Mouse (Mus musculus) layer of hippocampus, adult 2 months (tissue): ENCODE data around the gene Opn1sw. TPM values are rescaled to one million over a fixed set of nuclear protein-coding genes. Genes with fewer than 3 reads are reported as not detected.

ENCODE experiments used
- DNase-seq, 2 experiments: peaks; one replicate each; pipeline ENCODE4 v3.0.0; 2022; ENCODE audit warnings: low spot score in 2 of 2
- H3K27ac ChIP-seq: fragments of 200-600 bp; 2 replicates; pipeline ENCODE4 v1.8.1; 2022
- H3K4me3 ChIP-seq: fragments of 200-600 bp; 2 replicates; pipeline ENCODE4 v1.8.1; 2022; ENCODE audit warnings: mild to moderate bottlenecking
- CTCF ChIP-seq: fragments of 200-600 bp; conservative IDR thresholded peaks from 2 replicates; pipeline ENCODE4 v1.8.1; 2022; ENCODE audit warnings: antibody characterized with exemption, mild to moderate bottlenecking, moderate library complexity
- long read RNA-seq, 2 experiments: library from polyadenylated mRNA; stranded (forward); transcript quantifications; one replicate each; pipeline ENCODE4 v2.0.0; 2021; ENCODE audit warnings: borderline mapping rate in 2 of 2
- total RNA-seq, 2 experiments: library from RNA; stranded (reverse); gene quantifications; 2 replicates each; pipeline ENCODE4 v1.2.3; 2021

Gene Opn1sw
- not detected for total RNA-seq
- long read RNA-seq, experiment 1, result 0 reads
- long read RNA-seq, experiment 2, result 0 reads

DNA sequence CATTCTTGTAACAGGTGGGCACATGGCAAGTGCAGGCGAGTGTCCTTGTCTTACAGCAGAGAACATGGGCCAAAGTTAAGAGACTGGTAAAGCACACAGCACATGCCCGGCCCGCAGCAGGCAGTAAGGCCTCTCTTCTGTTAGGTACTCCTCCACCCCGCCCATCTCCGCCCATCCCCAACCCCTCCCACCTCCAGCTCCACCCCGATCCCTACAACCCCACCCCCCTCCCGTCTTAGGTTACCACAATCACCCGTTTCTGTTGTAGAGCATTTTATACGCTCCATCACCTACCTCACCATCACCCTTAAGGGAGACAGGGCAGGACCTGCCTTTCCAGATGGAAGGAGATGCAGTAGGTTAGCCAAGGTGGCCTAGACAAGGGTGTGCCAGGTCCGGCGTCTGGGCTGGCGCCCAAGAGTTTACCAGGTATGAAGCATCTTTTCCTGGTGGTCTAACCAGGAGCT is at the start of gene Opn1sw:
Gene Opn1sw, minus strand, starts transcription at position 417 of the 467 bp plus-strand sequence.
- no peak for DNase-seq
- no peak within 1 kb of the TSS for H3K4me3 ChIP-seq
- TF ChIP-seq CTCF, result no peak
- no peak within 1 kb of the TSS for H3K27ac ChIP-seq

DNA sequence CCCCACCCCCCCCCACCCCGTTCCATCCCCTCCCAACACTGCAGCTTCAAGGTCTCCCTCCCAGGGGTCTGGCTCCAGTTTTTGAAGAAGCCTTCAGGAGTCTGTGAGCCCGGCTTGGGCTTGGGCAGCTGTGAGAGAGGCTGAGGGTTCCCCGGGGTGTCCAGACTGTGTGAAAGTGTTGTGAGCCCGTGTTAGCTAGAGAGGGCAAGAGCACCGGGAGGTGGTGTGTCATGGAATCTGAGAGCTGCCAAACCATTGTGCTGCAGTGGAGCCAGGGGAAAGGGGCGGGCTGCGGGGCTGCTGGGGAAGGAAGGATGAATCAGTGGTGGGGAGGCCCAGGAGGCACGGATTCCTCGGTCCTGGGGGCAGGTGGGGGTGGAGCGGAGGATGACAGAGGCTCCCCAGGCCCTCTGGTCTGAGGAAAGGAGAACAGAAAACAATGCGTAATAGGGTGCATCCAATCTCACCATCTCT is 48.2 kb upstream of the Opn1sw start:
- H3K4me3 ChIP-seq, result no peak overlapping the region
- H3K27ac ChIP-seq, result no peak overlapping the region
- TF ChIP-seq CTCF, result no peak
- DNase-seq, result no peak

DNA sequence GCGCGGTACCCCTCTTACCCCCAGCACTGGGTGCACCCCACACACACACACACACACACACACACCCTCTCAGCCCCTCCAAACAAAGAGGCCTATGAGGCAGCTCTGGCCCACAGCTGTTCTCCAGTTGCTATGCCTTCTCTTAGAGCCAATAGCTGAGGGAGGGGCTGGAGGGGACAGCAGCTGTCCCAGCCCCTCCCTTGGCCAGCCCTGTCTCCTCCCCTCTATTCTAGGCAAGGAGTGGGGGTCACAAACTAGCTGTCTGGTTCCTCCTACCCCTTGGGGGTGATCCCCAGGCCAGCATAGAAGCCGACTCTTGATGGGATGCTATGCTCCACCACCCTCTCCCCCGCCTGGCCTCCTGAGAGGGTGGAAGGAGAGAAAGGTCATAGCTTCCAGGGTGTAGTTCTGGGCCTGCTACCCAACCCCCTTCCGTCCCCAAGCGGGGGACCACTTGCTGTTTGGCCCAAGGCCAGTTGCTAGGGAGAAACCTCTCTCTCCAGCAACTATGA is 47.7 kb upstream of the Opn1sw start:
- no peak for DNase-seq
- TF ChIP-seq CTCF, result no peak
- no peak overlapping the region for H3K4me3 ChIP-seq
- peak overlapping the region; percentile 15; the same call in 1 of the 2 replicates for H3K27ac ChIP-seq

DNA sequence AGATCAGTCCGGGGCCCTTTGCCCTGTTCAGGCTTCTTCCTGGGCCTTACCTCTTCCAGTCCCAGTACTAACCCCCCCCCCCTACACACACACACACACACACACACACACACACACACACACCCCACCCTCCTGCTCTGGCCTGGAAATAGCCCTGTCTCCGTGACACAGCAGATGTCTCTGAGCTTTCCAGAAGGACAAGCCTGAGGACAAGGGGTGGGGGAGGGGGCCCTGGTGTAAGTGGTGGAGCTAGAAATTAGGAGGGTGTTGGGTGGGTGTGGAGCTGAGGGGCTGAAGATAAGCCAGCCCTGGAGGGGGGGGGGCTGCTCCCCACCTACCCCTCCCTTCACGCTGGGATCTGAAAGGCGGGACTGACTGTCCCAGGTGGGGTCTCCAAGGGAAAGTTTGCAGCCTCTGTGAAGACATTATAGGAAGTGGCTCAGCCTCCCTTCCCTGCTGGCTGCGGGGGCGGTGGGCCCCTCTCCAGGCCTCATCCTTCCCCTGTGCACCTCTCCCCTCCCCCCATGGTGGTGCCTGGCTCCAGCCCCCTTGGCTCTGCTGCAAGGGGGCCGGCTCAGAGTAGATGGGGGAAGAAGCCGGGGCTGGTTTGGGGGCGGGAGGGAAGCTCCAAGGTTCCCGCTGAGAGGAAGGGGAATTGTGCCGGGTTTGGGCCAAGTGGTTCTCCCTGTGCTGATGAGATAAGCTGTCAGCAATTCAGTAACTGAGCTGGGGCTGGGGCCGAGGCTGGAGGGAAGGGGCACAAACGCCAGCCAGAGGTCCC is 46.8 kb upstream of the Opn1sw start:
- H3K4me3 ChIP-seq, result no peak overlapping the region
- no peak overlapping the region; the same call in 1 of the 2 replicates for H3K27ac ChIP-seq
- no peak for TF ChIP-seq CTCF
- no peak for DNase-seq

DNA sequence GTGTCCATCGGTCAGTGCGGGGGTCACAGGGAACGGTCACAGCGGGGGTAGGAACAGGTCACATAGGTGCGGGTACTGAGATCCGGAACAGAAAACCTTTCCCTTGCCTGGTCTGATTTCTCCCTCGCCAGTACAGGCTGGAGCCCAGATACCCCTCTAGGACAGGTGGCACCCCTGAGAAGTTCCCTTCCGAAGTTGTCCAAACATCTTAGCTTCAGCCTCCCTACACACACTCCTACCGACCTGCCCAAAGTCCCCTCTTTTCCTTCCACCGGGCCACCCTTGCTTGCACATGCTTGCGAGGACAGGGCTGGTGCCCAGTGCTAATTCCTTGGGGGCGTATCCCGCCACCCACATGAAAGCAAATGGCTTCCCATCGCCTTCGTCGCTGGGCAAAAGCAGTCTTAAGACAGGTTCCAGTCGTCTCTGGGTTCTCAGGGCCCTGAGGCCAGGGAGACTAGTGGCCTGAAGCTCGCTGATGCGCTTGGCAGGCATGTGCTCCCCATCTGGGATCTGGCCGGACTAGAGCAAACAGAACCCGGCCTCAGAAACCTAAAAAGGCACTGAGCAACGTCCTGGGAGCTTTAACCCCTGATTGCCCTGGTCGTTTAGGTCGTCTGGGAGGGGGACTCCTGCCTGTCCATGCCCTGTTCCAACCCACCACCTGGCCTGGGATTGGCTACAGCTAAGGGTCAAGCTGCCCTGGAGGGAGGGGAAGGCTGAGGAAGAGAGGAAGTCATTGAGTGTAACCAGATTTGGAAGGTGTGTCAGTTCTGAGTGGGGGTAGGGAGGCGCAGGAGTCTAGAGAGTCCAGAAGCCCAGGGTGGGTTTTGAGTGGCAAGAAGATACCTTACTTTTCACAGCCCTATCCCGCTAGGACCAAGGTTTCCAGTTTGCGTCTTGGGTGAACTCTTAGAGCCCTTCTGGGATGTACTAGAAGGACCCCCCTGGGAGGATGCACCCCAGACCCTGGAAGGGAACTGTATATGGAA is 45.8 kb upstream of the Opn1sw start:
- no peak for DNase-seq
- no peak for TF ChIP-seq CTCF
- no peak overlapping the region for H3K27ac ChIP-seq
- H3K4me3 ChIP-seq, result peak overlapping the region; percentile 39; the same call in 1 of the 2 replicates

DNA sequence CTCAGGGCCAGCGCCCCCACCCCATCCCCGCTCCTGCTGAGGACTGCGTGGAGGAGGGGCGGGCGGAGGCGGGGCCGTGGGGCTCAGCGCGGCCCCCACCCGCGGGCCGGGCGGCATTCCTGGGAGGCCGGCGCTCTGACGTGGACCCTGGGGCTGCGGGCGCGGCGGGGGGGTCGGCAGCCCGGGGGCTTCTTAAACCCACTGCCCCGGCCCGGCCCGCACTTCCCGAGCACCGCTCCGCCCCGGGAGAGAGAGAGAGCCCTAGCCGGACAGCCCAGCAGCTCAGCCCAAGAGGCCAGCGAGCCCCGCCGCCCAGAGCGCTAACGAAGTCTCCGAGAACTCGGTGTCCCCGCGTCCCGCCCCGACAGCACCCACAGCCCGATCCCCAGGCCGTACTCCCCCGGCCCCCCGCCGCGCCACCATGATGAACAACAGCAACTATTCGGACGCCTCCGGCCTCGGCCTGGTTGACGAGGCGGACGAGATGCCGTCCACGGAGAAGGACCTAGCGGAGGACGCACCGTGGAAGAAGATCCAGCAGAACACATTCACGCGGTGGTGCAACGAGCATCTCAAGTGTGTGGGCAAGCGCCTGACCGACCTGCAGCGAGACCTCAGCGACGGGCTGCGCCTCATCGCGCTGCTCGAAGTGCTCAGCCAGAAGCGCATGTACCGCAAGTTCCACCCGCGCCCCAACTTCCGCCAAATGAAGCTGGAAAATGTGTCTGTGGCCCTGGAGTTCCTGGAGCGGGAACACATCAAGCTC is 45.0 kb upstream of the Opn1sw start, which contains the start of gene Flnc:
Gene Flnc, plus strand, starts transcription at position 219 of the 766 bp plus-strand sequence.
- DNase-seq, result no peak
- no peak within 1 kb of the TSS for H3K27ac ChIP-seq
- TF ChIP-seq CTCF, result no peak
- H3K4me3 ChIP-seq, result peak within 1 kb of the TSS; percentile 39

DNA sequence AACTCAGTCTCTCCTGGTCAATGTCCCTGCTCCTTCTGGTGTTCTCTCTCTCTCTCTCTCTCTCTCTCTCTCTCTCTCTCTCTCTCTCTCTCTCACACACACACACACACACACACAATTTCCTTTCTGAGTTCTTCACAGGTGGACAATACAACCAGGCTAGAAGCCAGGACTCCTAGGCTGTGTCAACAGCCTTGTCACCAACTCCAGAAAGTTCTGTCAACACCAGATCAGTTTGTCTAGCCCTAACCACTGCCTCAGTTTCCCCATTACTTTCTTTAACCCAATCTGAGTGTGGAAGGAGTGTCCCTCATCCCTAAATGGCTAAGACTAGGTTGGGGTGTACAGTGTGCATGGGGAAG is 44.4 kb upstream of the Opn1sw start:
- Histone ChIP-seq H3K27ac (no peak overlapping the region), H3K4me3 (peak overlapping the region; percentile 39)
- TF ChIP-seq CTCF, result no peak
- DNase-seq, result no peak

DNA sequence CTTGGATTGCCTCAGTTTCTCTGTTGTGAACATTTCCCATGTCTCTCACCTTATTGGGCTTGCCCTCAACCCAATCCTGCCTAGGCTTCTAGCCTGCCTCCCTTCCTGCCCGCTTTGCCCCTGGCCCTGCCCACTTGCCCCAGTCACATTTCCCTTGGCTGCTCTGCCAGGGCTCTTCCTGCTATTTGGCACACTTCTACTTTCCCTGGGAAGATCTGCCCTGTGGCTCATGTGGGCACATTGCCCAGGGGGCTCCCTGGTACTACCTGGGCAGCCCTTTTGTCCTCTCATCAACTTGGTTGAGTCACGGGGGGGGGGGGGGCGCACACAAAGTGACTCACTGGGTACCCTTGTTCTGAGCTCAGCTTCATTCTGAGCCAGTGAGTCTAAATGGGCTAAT is 43.9 kb upstream of the Opn1sw start:
- no peak overlapping the region for H3K4me3 ChIP-seq
- no peak overlapping the region for H3K27ac ChIP-seq
- DNase-seq, result no peak
- TF ChIP-seq CTCF, result no peak

DNA sequence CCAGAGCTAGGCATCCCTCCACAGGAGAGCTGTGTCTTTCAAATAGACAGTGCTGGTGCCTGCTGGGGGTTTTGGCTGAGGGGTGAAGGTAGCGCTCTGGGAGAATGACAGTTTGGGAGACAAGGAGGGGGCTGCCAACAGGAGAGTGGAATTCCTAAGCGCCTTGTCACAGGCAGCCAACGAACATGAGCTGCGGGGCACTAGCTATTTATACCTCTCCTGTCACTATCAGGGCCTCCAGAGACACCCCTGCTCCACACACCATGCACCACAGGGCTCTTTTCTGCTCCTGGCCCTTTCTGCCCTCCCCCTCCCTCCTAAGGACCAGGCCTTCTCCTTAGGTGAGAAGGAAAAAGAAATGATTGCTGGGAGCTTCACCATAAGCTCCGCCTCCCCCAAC is 43.2 kb upstream of the Opn1sw start:
- Histone ChIP-seq H3K27ac (no peak overlapping the region), H3K4me3 (no peak overlapping the region)
- no peak for TF ChIP-seq CTCF
- DNase-seq, result no peak

DNA sequence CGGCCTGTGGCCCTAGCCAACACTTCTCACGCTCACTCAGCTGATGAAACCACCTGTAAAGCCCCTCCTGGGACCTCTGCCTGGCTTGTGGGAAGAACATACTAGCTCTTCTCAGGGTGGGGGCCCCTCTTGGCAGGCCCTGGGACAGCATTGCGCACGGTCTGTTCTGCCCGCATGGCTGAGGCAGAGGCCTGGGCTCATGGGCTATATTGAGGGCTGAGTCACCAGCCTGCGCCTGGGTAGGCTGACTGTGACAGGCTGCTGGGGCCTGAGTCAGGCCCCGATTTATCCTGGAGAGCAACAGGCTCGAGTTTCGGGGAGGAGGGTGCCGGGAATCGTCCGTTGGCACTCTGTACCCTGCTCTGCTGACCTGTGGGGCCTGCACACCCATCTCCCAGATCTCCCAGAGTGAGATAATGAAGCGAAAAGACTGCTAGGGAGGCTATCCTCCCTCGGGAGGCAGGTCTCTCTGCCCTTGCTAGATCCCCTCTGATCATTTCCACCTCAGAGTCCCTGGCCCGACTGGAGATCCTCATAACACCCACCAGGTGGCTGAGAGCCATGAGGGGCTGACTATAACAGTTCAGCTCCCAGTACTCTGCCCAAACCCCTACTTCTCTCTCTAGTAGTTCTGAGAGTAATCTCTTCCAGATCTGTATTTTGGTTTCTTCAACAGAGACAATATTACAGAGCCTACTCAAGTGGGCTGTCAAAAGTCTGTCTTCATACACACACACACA is 42.6 kb upstream of the Opn1sw start:
- no peak for TF ChIP-seq CTCF
- no peak overlapping the region for H3K4me3 ChIP-seq
- H3K27ac ChIP-seq, result no peak overlapping the region
- no peak for DNase-seq

DNA sequence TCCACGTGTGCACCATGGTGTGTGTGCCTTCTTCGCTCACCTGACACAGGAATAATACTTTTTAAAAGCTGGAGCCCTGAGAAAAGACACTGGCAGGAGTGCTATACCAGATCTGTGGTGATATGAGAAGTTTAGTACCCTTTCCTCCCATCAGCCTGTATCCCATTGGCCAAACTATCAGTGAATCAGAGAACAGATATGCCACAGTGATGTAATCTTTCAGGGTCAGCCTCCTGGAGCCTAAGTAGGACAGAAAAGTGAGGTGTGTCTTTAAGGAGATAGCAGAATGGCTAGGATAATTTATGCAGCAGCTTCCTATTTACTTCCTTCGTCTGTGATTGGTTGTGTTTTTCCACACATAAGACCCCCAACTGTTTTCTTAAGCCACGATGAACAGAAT is 39.9 kb upstream of the Opn1sw start:
- Histone ChIP-seq H3K4me3 (no peak overlapping the region), H3K27ac (no peak overlapping the region)
- TF ChIP-seq CTCF, result no peak
- no peak for DNase-seq
